Mouse (Mus musculus): ENCODE measurements around the gene Acsl6.
"Not testable (repeated sequence)": the region's sequence is repeated elsewhere in the genome, so short reads cannot be mapped to it uniquely, and the experiment has no call there.

Gene Acsl6

DNA sequence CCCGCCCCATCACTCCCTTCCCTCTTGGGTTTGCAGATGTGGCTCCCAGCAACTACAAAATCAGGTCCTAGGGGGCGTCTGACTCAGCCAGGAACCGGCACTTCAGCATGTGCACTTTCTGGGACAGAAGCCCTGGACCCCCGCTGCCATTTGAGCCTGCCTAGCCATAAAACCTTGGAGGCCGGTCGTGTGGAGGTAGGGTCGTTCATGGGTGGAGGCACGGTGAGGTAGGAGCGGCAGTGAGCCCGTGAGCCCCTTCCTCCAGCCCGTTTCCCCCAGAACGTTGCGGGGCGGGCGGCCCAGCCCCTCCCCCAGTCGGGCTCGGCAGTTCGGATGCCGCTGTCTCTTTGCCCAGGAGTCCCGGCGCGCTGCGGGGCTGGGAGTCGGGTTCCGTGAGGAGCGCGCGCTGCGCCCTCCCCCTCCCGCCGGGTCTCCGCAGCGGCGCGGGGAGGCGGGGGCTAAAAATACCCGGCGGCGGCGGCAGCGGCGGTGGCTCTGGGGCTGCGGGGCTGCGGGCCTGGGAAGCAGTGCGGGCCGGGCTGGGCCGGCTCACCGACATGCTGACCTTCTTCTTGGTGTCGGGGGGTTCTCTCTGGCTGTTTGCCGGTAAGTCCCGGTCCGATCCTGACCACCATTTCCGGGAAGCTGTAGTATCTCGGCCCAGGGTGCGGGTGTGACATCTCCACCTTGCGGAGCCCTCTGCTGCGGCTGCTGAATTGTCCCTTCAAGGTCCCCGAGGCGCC, at the start of gene Acsl6:
Acsl6 (plus strand) TSS at position 71 of the 743 bp plus-strand sequence.
- in situ Hi-C loops (cut with MseI, MboI): no loop called here

DNA sequence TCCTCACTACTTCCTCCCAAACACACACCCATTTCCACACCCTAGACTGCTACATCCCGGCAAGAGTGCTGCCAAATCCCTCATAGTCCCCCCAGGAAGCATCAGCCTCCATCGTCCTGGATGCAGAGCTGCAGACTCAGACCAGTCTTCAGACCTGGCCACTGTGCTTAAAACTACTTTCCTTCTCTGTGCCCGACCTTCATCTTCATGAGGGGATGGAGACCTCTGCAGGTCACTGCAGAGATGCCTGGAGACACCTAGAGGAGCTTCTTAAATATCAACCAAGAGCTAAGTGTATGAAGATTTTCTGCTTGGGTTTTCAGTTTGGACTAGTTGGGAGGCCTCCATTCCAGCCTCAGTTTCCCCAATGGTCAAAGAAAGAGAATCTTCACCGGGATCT, 49.5 kb upstream of the Acsl6 start:
- in situ Hi-C loops (cut with MseI, MboI): loop anchor here in 1 of 2 experiments (10.0 kb wide), 1 partner anchor 109 kb away; no protein-coding TSS in a partner anchor

DNA sequence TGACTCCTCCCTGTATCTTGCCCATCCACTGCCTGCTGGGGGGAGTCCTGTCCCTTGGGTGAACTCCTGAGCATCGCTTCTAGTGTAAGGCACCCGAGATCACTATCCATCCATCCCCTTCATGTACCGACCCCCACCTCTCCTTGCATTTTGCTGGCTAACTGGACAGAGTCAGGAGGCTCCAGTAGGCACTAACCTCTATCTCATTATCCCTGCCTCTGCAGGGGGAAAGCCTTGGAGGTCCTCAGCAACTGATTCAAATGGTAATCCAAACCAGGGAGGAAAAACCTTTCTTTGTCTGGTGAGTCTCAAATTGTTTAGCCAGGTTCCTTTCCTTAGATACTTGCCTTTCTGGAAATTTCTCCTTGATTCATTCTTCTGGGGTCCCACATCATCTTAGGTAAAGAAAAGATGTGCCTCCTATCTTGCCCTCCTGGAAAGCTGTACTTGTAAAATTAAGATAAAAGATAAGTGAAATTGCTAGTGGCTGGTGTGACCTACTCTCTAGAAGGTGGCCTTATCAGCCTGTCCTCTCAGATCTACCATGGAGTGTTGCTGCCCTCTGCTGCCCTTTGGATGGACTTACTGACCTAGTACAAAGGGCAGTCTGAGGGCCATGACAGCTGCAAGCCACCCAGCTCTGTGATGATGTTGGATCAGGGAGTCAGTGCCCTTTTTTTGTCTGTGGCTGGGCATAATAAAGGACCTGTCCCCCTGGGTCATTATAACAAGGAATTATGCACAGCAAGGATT, 46.8 kb upstream of the Acsl6 start:
- in situ Hi-C loops (cut with MseI, MboI): loop anchor here (5.0 to 10.0 kb wide), 2 partner anchors 109 to 112 kb away; no protein-coding TSS in a partner anchor

DNA sequence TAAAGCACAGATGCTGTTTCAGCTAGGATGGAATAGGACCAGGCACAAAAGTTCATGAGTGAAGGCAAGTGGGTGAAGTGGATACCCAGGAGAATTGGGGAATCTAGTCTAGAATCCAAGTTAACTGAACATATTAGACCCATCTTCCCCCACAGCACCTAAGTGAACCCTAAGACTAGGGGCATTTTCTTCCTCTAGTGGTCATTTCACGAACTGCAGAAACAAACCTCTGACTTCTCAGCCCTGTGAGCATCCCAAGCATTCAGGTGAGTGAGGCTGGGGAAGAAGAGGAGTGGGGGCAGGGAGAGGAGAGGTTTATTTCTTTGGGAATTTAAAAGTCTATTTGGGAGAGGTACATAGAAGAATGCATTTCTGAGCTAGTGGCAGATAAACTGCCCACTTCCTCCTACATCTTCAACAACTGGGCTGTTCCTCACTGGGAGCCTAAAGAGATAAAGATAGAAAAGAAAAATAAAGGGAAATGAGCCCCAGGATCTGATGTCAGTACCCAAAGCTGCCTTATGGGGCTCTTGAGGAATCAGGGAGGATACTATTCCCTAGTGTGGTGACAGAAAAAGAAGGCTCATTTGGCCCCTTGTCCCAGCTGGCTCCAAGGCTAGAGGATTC, 40.1 kb upstream of the Acsl6 start:
- in situ Hi-C loops (cut with MseI, MboI): no loop called here

DNA sequence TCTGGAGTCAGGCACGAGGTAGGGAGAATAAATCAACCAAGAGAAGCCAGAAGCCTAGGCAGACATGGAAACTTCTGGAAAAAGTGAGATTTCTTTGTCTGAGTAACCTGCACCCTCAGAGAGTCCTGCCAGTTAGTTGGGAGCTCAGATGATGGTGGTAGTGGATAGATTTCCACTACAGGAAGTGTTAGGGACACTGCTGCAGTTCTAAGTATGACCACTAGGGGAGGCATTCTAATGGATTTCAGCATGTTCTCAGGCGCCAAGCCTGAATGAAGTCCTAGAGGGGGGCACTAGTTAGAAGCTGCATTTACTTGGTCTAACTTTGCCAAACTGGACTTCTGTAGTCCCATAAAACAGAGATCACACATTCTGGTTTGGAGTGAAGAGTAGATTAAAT, 39.1 kb upstream of the Acsl6 start:
- in situ Hi-C loops (cut with MseI, MboI): no loop called here

DNA sequence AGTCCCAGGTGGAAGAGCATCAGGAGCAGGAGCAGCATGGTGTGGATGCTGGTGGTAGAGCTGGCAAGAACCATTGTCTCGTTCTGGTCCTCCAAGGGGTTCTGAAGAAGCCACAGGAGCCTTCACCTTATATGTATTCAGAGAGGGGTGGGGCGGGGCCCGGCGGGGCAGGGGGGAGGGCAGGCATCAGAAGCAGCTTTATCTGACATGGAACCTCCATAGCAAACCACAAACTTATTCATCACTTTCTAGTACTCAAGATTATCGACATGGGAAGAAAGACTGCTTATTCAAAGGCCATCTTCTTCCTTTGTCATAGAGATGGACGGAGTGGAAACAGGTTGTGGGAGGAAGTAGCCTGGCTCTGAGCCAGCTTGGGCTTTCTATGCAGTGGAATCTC, 36.4 kb upstream of the Acsl6 start, which contains the start of gene Il3:
Il3 (minus strand) TSS at position 101 of the 400 bp plus-strand sequence.
- in situ Hi-C loops (cut with MseI, MboI): no loop called here

DNA sequence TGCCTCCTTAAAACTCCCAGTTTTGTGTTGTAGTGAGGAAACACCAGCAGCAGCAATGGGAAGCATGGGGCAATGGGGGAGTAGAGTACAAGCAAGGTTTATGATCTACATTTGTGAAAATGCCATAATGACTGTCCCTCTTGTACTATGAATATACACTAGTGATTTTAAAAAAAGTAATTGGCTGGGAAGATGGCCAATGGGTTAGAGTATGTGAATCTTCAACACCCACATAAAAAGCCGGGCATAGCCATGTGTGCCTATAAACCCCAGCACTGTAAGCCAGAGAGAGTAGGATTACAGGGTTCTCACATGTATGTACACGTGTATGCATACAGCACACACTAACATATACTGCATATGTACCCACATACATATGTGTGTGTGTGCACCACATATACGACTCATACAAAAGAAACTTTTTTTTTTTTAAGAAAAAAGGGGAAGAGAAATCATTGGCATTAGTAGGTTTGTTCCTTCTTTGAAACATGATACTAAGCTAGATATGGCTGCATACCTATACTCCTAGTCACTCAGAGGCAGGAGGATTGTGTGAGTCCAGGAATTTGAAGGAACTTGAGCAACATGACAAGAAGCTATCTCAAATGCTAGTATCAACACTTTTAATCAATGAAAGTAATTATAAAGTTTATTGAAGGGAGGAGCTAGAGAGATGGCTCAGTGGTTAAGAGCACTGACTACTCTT, 34.3 kb upstream of the Acsl6 start:
- in situ Hi-C loops (cut with MseI, MboI): no loop called here

DNA sequence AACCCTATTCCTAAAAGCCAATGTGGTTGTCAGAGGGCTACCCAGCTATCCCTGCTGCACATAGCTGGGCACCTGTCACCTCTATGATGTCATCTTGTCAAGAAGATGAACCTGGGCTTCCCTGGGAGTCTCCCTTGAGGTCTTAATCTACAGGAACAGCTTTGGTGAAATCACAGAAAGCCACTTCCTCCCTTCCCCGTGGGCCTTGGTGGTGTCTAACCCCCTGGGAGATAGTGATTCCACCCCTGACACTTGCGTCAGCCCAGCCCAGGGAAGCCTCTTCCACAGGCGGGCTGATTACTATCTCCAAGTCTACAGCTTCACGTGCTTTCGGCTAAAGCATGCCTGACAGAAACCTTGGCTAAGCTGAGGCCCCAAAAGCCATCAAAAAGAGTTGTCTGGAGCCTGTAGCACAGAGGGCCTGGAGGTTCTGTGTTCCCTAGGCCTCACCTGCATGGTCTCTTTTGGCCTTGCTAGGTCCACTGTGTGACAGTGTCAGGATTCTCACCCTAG, 32.1 kb upstream of the Acsl6 start:
- in situ Hi-C loops (cut with MseI, MboI): no loop called here

DNA sequence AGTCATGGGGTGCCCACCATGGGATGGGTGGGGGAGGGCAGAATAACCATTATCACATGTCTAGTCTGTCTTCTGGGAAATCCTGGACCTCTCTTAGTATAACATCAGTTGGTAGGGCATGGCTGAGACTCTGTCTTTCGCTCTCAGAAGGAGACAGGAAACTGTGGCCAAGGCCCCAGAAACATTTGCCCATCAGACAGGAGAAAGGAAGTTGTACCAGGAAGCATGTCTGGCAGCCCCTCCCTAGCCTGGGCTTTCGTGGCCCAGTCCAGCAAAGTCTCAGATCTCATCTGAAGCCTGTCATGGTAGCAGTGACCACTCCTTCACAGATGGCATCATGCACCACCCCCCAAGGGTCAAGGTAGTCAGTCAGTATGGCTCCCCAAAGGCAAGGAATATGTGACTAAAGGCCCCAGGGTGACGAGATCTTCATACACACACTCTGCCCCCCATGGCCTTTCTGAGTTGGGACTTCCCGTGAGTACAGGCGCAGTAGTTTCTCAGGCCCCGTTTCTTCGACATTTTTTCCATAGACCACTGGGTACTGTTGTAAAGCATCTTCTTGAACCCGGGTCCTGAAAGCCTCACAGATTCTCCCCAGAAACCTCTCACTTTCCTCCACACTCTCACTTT, 15.7 kb upstream of the Acsl6 start:
- in situ Hi-C loops (cut with MseI, MboI): no loop called here

DNA sequence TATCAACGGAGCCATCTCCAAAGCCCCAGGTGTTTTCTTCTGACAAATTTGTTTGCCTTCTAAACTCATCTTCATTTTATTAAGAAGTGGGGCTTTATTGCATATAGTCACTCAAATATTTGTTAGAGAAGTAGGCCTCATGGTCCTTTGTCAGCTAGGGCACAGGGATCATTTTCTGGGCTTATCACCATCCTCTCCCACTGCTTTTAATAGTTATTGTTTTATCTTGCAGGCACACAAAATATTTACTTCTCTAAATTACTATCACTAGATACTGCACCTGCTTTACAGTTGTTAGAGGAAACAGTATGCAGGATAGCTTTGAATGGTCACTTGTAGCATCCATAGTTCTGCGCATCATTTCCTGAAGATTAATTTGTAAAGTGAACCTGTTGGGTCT, 11.4 kb upstream of the Acsl6 start:
- in situ Hi-C loops (cut with MseI, MboI): no loop called here

DNA sequence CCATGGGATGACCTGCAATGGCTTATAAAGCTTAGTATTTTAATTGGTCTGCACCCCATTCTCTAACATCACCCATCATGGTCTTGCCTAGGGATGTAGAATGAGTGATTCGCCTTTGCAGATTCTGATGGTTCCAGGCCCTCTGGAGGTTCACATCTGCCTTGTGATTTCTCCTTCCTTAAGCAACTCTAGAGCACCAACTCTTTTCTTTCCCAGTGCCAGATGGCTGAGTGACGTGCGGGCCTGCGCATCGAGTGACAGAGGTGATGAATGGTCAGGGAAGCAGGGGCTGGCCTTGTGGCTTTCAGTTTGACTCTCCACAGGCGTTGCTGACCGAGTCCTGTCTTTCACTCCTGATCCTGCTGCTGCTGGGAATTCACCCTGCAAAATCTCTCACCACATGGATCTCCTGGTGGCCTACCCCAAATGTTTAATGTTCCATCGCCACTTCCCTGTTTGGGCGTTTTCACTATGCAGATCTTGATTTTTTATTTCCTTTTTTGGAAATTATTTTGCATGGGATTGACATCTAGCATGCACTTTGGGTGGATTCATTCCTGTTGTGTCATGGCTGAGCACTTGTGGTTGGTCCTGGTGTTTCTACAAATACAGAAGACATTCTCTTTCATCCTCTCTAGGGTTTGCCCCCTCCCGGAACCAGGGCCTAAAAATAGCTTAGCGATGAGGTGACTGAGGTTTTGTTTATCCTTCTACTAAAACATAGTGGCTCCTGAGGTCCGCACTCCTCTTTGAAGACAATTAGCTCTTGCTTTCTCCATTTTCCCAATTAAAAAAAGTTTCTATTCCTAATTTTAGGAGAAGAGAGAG, 9.4 kb upstream of the Acsl6 start:
- in situ Hi-C loops (cut with MseI, MboI): no loop called here

DNA sequence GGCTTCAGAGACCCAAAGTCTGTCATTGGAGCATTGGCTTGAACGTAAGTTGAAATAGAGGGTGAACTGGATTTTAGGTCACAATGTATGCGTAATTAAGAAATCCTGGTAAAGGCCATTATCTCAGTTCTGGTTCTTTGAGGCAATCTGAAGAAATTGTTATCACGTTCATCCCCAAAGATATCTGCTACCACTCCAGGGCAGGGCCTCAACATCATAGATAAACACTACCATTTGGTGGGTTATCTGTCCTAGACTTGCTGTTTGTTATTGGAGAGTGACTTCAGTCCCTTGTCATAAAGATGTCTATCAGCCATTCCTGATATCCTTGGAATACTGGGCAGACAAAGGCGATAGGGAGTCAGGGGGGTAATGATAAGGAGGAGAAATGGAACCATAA, 7.6 kb upstream of the Acsl6 start:
- in situ Hi-C loops (cut with MseI, MboI): no loop called here

DNA sequence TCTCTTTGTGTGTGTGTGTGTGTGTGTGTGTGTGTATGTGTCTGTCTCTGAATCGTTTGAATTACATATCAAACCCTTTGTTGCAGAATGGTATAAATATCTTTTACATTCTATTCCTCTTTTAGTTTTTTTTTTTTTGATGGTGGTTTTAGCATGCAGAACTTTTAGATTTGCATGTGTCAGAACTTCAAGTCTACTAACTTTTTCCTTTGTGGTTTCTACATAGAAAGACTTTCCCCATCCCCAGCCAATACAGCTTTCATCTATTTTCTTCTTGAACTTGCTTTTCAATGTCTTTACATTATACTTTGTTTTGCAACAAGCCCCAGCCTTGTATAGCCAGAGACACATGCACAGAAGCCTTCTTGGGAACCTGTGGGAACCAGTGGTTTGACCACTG, 6.9 kb upstream of the Acsl6 start:
- in situ Hi-C loops (cut with MseI, MboI): no loop called here

DNA sequence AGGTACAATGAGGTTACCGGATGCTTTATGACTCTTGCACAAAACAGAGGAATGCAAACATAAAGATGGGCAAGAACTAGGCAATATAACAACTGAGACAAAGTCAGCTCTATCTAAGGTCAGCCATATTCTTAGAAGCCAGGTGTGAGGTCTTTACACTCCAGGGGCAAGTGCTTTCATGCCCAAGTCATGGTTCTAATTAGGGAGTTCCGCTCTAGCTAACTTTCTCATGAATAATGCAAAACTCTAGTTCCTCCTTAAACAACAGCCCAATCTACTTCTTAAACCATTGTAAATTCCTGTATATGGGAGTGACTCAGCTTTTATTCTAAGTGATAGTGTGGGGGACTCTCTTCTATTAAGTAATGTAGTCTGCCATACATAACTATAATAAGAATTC, 6.1 kb upstream of the Acsl6 start:
- in situ Hi-C loops (cut with MseI, MboI): not testable (repeated sequence)

DNA sequence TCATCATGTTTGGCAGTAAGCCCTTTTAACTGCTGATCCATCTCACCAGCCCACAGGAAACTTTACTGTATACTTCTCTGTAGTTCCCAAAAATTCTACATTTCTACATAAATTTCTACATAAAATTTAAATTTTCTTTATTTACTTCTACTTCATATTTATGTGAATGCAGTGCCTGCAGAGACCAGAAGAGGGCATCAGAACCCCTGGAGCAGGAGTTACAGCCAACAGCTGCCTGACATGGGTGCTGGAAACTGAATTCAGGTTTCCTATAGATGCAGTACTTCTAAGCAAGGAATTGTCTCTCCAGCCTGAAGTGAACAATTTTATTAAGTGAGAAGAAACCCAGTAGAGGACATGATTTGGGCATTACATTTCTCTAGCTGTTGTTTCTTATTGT, 4.8 kb upstream of the Acsl6 start:
- in situ Hi-C loops (cut with MseI, MboI): no loop called here

DNA sequence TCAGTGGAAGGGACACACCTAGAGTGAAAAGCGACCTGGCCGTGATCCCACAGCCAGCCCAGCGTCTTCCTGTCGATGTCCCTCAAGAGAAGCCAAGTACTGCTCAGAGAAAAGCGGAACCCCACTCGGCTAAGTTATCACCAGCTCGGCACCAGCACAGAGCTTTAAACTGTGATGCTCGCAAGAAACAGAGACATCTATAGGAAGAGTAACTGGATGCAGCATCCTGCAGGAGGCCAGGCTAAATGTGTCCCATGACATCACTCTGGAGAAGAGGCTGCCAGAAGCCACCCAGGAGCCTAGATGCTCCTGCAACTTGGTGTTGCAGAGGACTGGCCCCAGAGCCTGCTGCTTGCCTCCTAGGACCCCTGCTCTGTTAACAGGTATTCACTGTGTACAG, 1.6 kb upstream of the Acsl6 start:
- in situ Hi-C loops (cut with MseI, MboI): no loop called here

DNA sequence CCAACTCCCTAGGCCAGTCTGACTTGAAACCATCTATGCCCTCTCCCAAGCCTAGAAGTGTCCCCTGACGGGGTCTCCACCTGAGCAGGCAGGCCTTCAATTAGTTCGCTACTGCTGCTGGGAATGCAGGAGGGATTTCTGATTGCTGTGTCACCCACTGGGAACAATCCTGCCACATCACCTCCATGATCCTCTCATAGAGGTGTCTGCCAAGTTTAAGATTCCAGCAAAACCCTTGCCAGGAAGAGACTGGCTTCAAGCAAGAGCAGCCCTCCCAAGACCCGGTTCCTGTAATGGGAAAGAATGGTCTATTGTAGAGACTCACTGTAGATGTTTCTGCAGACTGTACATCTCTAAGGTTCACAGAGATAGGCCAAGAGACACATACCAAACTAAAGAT, 992 bp upstream of the Acsl6 start:
- in situ Hi-C loops (cut with MseI, MboI): no loop called here

DNA sequence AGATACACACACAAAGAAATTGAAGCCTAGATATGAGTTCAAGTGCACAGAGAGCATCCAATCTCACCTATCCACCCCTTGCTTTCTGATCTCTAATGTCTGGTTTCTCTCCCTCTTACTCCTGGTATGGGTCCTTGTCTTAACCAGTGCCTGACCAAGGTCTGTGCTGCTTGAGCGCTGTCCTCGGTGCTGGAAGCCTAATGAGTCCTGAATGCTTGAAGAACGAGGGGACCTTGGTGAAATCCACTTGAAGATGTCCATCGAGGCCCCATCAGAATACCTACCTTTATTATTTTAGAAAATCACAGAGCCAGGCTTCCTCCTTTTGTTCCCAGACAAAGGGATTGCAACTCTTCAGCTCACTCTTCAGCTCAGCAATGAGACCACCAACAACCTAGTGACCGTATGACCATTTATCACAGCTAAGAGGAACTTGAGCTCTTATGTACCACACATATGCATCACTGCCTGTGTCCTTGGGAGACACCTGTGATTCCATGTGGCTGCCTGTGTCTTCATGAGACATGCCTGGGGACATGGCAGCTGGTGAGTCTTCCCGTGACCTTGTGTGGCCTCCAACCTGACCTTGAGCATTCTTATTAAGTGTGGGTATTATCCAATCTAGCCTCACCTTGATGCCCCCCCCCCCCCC, 396 bp upstream of the Acsl6 start:
- in situ Hi-C loops (cut with MseI, MboI): no loop called here

DNA sequence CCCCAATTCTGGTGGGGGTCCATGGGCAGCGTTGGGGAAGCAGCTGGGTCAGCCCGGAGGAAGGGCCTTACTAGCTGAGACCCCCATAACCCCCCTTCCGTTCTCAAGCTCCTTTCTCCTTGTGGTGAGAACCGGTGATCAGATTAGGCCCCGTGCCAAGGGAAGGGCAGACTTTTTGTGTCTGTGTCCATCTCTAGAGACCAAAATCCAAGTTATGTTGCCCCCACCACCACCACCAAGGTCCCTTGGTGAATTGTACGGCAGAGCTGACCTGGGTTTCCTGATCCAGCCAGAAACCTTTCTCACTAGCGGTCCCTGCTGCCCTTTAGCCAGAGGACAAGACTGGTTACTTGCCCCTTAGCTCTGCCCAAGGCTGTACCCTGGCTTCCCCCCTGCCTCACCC, 874 bp downstream of the Acsl6 start:
- in situ Hi-C loops (cut with MseI, MboI): no loop called here

DNA sequence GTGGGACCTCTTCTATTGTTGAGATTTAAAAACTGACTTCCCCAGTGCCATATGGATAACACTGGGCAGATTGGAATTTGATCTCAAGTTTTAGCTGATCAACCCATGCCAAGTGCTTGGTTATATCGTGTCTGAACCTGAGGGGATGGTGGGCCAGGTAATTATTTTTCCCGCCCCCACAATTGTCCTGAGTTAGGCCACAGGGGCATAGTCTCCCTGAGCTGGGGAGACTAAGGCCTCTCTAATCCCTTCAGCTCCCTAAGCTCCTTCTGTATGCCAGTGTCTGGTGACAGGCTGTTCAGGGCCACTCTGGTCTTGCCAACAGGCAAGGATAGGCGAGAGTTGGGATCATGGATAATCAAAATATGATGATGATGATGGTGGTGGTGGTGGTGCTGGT, 1.7 kb downstream of the Acsl6 start:
- in situ Hi-C loops (cut with MseI, MboI): no loop called here
